Mouse (Mus musculus) layer of hippocampus, postnatal 10 days (tissue): ENCODE results near the gene Immt. TPM values are rescaled to one million over a fixed set of nuclear protein-coding genes. Genes with fewer than 3 reads are reported as not detected.
"Not testable (repeated sequence)": the region's sequence is repeated elsewhere in the genome, so short reads cannot be mapped to it uniquely, and the experiment has no call there.

Experiments used
- DNase-seq, 2 experiments: peaks; one replicate each; pipeline ENCODE4 v3.0.0; 2021; ENCODE audit warnings: low spot score in 2 of 2
- total RNA-seq, 2 experiments: library from RNA; stranded (reverse); gene quantifications; 2 replicates each; pipeline ENCODE4 v1.2.3; 2021

Gene Immt
- total RNA-seq, 2 experiments from 2014 or later, result 142 TPM

DNA sequence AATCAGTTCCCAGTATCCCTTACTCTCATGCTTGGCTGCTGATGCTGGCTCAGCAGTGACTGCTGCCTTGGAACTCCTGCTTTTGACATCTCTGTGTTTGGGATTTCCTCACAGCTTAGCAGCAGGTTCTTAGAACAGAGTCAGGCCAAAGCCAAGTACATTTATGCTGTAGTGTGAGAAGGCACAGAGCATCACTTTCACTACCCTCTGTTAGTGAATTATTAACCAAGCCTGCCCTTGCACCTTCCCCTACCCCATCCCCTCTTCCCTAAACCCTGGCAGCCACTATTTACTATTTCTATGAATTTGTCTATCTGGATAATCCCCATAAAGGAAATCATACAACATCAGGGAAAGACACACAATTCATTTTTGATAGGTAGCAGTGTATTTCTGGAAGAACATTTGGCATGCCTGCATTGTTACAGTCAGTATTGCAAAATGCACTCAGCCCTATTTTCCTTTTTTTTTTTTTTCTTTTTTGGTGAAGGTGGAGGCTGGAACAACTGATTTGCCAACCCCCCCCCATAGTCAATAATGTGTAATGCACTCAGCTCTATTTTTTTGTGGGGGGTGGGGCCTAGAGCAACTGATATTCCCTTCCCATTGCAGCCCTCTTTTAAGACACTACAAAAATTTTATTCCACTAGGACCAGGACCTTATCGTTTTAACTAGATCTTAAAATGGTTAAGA is 9.6 kb downstream of the Immt start:
- no peak for DNase-seq

DNA sequence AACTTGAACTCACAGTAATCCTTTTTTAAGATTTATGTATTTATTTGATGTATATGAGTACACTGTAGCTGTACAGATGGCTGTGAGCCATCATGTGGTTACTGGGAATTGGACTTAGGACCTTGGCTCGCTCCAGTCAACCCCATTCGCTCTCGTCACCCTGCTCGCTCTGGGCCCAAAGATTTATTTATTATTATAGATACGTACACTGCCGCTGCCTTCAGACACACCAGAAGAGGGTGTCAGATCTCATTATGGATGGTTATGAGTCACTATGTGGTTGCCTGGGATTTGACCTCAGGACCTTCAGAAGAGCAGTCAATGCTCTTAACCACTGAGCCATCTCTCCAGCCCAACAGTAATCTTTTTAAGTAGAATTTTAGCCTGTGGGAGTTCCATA is 15.8 kb downstream of the Immt start:
- not testable (repeated sequence) for DNase-seq

DNA sequence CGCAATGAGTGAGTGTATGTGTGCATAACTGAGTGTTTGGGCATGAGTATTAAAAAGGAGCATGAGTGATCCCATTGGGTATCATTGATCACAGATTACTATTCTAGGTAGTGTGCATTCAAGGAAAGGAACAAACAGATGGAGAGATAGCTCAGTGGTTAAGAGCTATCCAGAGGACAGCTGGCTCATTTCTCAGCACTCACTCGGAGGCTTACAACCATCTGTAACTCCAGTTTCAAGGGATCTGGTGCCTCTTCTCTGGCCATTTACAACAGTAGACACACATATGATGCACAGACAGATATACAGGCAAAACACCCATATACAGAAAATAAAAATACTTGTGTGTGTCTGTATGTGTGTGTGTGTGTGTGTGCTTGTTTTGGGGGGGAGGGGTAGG is 36.6 kb downstream of the Immt start:
- no peak for DNase-seq

DNA sequence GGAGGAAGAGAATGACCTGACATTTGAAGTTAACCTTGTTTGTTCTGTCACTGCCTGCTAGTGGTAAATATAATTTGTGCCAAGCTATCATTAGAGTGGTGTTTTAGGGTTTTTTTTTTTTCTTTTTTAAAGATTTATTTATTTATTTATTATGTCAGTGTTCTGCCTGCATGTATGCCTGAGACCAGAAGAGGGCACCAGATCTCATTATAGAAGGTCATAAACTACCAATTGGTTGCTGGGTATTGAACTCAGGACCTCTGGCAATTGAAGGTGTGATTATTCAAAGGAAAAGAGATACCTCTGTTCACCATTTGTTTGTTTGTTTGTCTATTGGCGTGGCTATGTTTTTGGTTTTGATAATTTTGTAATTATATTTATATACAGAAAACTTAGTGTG is 37.7 kb downstream of the Immt start:
- no peak for DNase-seq

DNA sequence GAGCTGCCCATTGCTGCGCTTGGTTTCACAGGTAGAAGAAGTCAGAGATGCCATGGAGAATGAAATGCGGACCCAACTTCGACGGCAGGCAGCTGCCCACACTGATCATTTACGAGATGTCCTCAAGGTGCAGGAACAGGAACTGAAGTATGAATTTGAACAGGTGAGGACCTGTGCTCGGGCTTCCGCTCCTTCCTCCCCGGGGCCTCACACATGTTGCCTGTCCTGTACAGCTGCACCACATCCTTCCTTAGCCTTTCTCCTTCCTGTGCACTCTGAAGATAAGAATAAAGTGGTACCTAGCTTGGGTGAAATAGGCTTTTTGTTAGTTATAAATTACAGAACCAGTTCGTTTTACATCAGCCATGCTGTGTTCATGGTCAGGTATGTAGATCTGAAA is 40.3 kb downstream of the Immt start:
- no peak for DNase-seq

DNA sequence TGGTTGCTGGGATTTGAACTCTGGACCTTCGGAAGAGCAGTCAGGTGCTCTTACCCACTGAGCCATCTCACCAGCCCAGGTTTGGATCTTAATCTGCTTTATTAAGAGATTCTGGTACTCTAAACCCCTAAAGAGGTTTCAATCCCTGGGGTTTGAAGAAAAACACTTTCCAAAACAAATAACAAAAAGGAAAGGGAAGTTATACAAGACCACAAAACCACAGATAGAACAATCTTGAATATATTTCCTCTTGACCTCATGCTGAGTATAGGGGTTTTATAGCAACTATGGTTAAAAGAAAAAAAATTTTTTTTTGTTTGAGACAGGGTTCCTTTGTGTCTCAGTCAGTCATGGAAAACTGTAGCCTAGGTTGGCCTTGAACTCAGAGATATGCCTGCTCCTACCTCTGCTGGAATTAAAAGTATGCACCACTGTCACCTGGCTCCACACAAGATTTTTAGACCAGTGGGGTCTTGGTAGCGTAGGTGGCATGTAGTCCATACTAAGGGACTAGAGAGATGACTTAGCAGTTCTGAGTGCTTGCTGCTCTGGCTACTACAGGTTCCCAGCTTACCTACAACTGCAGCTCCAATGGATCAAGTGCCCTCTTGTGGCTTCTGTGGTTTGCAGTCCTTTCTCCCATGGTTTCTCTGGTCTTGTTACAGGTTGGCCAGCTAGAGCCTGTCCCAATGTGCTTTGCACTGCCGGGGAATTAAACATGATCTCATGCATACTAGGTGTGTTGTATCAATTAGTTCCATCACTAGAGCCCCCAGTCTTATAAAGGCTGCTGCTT is 47.0 kb downstream of the Immt start:
- DNase-seq, result no peak

DNA sequence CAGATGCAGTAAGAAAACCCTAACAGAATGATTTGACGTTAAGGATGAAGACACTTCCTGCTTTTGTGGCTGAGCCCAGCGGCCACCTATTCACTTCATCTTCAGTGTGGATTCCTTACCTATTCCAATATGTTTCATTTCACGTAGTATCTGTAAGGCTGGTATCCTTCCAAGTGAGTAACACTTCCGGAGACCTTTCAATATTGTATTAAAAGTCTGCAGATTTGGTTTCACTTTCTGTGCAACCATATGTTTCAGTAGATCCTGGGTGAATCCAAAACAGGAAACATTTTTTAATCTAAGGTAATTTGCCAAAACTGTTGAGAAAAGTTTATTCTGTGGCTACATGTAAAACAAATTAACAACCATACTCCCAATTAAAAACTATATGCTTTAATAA is 62.1 kb downstream of the Immt start:
- no peak for DNase-seq

DNA sequence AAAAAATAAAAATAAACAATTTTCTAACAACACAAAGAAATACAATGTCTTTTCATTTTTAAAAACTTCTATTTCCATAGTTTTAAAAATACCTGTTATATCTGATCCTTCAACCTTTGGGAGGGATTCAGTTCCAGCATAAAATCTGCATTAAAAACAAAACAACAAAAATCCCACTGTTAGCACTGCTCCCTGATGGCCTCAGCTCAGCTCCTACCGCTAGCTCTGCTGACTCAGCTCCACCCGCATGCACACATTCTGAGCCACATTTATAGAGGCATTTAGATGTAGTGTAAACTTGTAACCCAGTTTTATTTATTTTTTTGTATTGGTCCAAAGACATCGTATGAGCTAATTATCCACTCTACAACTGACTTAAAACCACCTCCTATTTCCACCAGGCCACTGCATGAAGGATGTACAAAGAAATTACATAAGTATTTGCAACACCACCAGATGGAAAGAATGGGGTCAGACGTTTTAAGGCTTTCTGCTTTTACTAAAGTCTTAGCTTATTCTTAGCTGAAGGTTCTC is 76.6 kb downstream of the Immt start:
- DNase-seq, result no peak

DNA sequence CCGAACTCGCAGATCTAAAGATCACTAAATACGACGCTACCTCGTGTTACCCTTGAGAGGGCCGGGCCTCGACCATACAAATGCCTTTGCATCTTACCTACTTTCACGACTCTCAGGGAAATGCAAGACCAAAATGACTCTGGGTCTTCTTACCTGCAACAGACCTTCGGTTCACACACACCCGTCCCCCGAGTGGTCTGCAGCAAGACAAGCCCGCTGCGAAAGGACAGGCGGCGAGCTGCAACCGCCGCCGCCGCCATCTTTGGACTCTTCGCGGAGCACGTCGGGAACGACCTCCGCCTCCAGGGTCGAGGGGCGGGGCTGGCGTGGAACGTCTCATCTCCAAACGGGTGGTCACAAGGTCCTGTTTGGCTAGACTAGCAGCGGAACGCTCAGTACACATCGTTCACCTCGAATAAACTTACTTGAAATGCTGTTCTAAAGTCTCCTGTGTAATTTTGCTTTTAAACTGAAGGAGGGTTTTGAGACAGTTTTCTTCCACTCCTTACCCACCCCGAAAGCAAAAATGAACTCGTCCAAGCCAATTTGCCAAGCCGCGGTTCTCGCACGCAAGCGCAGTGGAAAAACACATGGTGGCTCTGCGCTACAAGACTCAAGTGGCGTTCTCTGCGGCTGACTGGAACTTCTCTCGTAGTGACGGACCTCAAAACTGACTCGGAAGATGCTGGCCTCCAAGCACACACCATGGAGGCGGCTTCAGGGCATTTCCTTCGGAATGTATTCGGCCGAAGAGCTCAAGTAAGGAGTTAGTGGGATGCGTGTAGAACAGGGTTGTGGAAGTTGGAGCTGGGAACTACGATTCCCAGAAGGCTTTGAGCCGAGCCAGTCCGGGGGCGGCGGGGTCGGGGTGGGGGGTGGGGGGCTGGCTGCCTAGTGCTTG is 77.6 kb downstream of the Immt start, which contains the start of the genes Ptcd3 and Polr1a:
Ptcd3 (minus strand) TSS at position 270 of the 901 bp plus-strand sequence.
Polr1a (plus strand) TSS at position 573 of the 901 bp plus-strand sequence.
- peak; percentile 94 to 96 for DNase-seq

DNA sequence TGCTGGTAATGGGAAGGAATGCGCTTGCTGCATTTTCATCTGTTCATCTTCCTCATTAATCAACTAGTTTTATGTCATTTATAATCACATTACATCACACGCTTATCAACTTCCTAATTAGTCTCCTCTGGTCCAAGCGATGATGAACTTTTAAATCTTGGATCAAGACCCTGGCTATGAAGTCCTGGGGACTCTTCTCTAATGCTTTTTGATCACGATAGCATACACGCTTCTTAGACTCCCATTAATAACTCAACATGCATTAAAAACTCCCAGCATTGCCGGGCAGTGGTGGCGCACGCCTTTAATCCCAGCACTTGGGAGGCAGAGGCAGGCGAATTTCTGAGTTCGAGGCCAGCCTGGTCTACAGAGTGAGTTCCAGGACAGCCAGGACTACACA is 78.3 kb downstream of the Immt start:
- DNase-seq, result no peak

DNA sequence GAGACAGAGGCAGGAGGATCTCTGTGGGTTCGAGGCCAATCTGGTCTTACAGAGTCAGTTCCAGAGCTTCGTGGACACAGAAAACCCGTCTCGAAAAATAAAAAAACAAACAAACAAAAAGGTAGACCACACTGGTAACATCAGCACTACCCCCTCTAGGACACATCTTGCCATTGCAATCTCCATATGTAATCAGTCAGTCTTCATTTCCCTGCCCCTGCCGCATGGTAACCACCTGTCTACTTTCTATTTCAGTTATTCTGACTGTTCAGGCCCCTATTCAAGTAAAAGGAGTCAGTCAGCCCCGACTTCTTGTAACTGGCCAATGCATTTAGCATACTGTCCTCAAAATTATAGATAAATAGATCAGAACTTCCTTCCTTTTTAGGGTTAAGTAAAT is 78.7 kb downstream of the Immt start:
- no peak for DNase-seq

DNA sequence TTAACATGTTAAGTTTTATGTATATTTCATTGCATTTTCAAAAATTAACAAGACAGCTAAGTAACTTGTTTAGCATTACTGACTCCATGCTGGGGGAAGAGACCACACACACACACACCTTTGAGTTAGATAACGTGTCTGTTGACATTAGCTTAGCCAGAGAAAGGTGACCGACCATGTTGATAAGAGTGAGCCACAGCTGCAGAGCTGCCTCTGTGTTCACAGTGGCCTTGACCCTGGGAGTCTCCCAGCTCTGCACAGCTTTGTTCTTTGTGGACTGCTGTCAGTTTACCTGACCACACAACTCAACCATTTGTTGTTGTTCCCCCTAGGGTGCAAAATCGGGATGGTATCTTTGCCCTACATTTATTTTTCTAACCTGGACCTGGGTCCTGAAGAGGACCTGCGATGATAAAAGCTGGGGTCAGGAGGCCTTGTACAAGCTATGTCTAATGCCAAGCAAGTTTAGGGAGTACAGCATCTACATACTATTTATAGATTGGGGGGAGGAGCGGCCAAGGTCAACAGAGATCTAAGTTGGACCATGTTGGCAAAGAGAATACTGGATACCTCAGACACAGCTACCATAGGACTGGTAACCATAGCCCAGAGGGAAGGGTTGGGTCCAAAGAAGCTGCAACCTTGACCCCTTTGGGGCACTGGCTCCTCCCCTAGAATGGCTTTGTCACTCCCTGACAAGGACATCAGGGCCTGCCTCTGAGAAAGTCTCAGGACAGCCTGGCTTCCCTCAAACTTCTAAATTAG is 80.7 kb downstream of the Immt start:
- no peak for DNase-seq

DNA sequence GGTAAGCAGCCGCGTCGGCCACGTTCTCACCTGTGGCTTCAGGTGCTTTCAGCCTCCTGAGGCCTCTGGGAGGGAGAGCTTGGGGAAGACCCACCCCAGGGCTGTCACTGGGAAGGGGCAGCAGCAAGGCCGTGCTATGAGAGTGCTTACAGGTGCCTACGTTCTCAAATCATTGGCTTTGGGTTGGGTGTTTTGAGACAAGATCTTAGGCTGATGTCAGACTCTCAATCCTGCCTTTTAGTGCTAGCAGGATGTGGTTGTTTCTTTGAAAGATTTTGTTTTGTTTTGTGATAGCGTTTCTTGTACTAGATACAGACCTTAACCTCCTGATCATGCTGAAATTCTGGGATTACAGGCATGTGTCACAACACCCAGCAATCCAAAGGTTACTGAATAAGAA is 89.6 kb downstream of the Immt start:
- DNase-seq, result no peak

DNA sequence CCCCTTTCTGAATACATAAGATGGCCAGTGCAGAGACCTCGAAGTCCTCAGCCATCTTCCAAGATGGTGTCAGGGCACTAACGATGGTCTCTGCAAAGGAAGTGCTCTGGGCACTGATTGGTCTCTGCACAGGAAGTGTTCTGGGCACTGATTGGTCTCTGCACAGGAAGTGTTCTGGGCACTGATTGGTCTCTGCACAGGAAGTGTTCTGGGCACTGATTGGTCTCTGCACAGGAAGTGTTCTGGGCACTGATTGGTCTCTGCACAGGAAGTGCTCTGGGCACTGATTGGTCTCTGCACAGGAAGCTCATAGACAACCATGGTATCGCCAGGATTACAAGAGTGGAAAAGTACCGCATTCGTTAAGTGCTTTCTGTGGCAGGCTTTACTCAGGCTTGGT is 94.1 kb downstream of the Immt start:
- DNase-seq, result not testable (repeated sequence)

Other genes with a start within 250 kb of the Immt start
- 10 to 100 TPM; 34.6 to 38.9 TPM for gene Kdm3a, start 198.3 kb upstream of the Immt start, total RNA-seq
- 100 to 1,000 TPM; 158 to 166 TPM for gene Reep1, start 123.8 kb upstream of the Immt start, total RNA-seq
- gene Mrpl35, start 4.4 kb upstream of the Immt start, total RNA-seq, result 10 to 100 TPM; 27.8 to 34.2 TPM
- 10 to 100 TPM; 68.8 to 73.8 TPM for gene Ptcd3, start 77.4 kb downstream of the Immt start, total RNA-seq
- gene Polr1a, start 77.7 kb downstream of the Immt start, total RNA-seq, result 10 to 100 TPM; 35.2 to 36.2 TPM